Mouse (Mus musculus): ENCODE measurements around the gene Lrrc74a. TPM values are rescaled to one million over a fixed set of nuclear protein-coding genes. Genes with fewer than 3 reads are reported as not detected.

Gene Lrrc74a
- not detected in 2 replicates for polyA plus RNA-seq (2016; fragmentation: Nextera tagmentation; extraction: Ambion mirVana)

DNA sequence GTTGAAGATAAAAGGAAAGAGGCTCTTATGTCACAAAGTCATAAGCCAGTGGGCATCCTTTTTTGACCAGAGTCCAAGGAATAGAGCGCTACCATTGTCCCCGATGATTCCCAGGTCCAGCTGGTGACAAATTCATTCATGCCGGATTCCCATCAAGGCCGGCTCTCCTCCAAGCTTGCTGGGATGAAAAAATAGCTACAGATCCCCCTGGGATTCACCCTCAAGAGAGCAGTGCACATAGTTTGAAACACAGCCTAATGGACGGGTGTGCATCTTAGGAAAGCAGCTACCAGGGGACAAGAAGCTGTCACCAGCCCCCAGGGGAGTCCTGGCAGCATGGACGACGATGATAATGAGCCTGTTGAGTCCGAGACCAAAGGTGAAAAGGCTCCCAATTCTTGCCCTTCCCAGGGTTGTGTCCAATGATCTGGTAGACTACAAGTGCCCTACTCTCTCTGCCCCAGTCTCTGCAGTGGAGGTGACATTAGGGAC lies at the start of gene Lrrc74a:
Gene Lrrc74a, plus strand, starts transcription at position 51 of the 492 bp plus-strand sequence.
- WGBS, result 83% methylated on average over 8 of the region's 8 CpGs
- Histone ChIP-seq H3K27me3 (no peaks in the 10 kb centered on the region), H3K4me3 (no peak within 1 kb of the TSS), H3K9me3 (replicated peaks) (no peaks in the 10 kb centered on the region), H3K9ac (no peak within 1 kb of the TSS), H3K4me2 (replicated peaks) (no peak within 1 kb of the TSS), H3K4me1 (no peaks in the 10 kb centered on the region), H3K36me3 (no peaks in the 10 kb centered on the region), H3K27ac (no peak within 1 kb of the TSS)
- no peak for ATAC-seq (ENCODE audit: low FRiP score)

DNA sequence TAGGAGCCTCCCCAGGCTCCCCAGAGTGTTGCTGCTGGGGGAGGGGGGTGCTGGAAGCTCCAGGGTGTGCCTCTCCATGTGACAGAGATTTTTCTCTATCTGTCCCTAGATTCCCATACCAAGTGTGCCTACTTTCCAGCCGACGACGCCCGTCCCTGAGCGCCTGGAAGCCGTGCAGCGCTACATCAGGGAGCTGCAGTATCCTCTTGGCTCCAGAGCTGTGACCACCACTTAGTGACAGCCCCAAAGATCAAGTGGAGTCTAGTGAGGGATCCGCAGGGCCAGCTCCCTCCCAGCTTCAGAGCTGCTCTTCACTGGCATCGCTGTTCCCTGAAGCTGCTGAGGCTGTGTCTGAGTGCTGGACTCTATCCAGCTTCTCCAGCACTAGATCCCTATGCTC lies 48.9 kb upstream of the Lrrc74a start:
- WGBS, result 81% methylated on average over 9 of the region's 9 CpGs
- Histone ChIP-seq H3K4me1 (peaks cover 38% of the 10 kb centered on the region), H3K9me3 (replicated peaks) (no peaks in the 10 kb centered on the region), H3K4me2 (replicated peaks) (no peak overlapping the region), H3K27me3 (no peaks in the 10 kb centered on the region), H3K36me3 (peaks cover 60% of the 10 kb centered on the region), H3K9ac (no peak overlapping the region), H3K4me3 (no peak overlapping the region), H3K27ac (no peak overlapping the region)
- ATAC-seq (ENCODE audit: low FRiP score), result no peak

DNA sequence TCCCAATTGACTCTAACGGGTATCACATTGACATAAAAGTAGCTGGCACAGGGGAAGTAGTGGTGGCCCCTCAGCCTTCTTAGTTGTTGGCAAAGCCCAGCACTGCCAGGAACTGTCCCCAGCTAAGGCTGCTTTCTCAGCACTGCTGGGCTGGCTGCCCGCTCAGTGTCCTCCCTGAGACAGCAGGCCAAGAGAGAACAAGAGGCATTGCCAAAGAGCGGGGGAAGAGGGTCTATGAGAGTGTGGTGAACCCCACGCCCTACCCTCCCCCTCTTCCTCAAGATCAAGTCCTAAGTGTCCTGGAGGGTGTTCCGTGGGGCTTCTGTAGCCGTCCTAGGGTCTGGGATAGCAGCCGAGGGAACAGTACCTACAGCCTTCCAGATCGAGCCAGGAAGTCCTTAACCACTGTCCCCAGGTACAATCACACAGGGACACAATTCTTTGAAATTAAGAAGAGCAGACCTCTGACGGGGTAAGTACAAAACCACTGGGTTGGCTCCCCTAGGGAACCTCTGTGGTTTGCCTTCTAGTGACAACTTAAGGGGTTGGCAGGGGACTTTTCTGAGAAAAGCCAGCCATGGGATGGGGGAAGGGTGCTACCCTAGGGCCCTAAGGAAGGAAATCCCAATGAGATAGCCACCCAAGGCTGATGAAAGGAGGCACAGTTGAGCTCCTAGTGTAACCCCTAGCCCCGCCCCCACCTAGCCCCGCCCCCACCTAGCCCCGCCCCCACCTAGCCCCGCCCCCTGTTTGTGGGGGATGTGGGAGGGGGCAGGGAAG lies 47.4 kb upstream of the Lrrc74a start:
- no peaks in the 10 kb centered on the region for H3K9me3 ChIP-seq (replicated peaks)
- no peak for ATAC-seq (ENCODE audit: low FRiP score)
- no peaks in the 10 kb centered on the region for H3K27me3 ChIP-seq
- no peak overlapping the region for H3K9ac ChIP-seq
- no peak overlapping the region for H3K4me3 ChIP-seq
- H3K27ac ChIP-seq, result no peak overlapping the region; the same call in 1 of the 2 replicates
- H3K36me3 ChIP-seq, result peaks cover 74% of the 10 kb centered on the region
- 60% methylated on average over 13 of the region's 13 CpGs for WGBS
- H3K4me1 ChIP-seq, result peaks cover 27% of the 10 kb centered on the region
- no peak overlapping the region for H3K4me2 ChIP-seq (replicated peaks)

DNA sequence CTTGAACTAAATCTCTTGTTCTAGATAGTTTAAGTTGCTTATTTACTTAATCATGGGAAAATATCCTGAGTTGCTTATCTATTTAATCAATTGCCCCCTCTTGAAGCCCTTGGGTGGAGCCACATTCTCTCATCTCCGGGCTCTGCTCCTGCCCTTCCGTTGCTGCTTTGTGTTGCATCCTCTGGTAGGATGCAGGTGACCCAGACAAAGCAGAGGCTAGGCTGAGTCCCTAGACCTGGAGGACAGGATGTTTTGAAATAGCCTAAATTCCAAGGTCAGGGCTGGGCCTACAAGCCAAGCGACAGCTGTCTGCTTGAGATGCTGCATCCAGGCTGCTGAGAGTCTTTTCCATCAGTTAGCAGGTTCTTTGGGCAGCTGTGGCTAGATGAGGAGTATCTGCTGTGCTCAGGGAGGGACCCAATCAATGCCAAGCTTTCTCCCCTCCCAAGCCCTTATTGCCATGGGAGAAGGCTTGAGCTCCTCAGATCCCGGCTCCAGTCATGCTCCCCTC lies 46.7 kb upstream of the Lrrc74a start:
- H3K4me2 ChIP-seq (replicated peaks), result no peak overlapping the region
- no peak overlapping the region for H3K27ac ChIP-seq
- no peaks in the 10 kb centered on the region for H3K27me3 ChIP-seq
- H3K9me3 ChIP-seq (replicated peaks), result no peaks in the 10 kb centered on the region
- ATAC-seq (ENCODE audit: low FRiP score), result no peak
- peaks cover 80% of the 10 kb centered on the region for H3K36me3 ChIP-seq
- peaks cover 20% of the 10 kb centered on the region for H3K4me1 ChIP-seq
- WGBS, result 87% methylated on average over 4 of the region's 4 CpGs
- no peak overlapping the region for H3K4me3 ChIP-seq
- no peak overlapping the region for H3K9ac ChIP-seq

DNA sequence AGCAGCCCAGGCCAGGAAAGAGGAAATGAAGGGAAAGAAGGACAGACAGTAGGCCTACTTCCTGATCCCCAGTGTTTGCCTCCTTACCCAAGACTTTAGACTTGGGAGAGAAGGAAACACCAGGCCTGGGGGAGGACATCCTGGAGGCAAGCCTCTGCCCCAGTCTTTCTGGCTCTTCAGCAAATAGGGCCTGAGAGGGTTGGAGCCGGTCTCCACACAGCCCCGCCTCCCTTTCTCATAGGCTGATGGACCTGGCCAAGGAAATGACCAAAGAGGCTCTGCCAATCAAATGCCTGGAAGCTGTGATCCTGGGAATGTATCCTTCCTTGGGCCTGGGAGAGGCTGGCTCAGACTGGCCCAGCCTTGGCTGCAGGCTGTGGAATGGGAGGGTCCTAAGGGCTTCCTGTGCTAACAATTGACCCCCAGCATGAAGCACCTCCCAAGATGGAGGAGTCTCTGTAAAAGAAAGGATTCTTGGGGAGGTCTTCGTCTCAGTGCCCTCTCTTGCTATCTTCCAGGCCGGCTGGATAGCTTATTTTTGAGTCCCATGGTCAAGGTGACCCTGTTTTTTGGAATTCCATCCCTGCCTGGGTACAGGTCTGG lies 46.1 kb upstream of the Lrrc74a start:
- no peak overlapping the region for H3K4me2 ChIP-seq (replicated peaks)
- 76% methylated on average over 4 of the region's 4 CpGs for WGBS
- ATAC-seq (ENCODE audit: low FRiP score), result no peak
- no peak overlapping the region for H3K27ac ChIP-seq
- H3K9me3 ChIP-seq (replicated peaks), result no peaks in the 10 kb centered on the region
- no peaks in the 10 kb centered on the region for H3K27me3 ChIP-seq
- H3K4me3 ChIP-seq, result no peak overlapping the region
- no peak overlapping the region for H3K9ac ChIP-seq
- H3K4me1 ChIP-seq, result peaks cover 14% of the 10 kb centered on the region
- peaks cover 80% of the 10 kb centered on the region for H3K36me3 ChIP-seq

DNA sequence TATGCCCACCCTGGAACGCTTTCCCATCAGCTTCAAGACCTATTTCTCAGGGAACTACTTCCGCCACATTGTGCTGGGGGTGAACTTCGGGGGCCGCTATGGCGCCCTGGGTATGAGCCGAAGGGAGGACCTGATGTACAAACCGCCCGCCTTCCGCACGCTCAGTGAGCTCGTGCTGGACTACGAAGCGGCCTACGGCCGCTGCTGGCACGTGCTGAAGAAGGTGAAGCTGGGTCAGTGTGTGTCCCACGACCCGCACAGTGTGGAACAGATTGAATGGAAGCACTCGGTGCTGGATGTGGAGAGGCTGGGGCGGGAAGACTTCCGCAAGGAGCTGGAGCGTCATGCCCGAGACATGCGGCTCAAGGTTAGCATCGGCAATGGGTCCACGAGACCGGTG lies 45.3 kb upstream of the Lrrc74a start:
- H3K27me3 ChIP-seq, result no peaks in the 10 kb centered on the region
- no peak for ATAC-seq (ENCODE audit: low FRiP score)

DNA sequence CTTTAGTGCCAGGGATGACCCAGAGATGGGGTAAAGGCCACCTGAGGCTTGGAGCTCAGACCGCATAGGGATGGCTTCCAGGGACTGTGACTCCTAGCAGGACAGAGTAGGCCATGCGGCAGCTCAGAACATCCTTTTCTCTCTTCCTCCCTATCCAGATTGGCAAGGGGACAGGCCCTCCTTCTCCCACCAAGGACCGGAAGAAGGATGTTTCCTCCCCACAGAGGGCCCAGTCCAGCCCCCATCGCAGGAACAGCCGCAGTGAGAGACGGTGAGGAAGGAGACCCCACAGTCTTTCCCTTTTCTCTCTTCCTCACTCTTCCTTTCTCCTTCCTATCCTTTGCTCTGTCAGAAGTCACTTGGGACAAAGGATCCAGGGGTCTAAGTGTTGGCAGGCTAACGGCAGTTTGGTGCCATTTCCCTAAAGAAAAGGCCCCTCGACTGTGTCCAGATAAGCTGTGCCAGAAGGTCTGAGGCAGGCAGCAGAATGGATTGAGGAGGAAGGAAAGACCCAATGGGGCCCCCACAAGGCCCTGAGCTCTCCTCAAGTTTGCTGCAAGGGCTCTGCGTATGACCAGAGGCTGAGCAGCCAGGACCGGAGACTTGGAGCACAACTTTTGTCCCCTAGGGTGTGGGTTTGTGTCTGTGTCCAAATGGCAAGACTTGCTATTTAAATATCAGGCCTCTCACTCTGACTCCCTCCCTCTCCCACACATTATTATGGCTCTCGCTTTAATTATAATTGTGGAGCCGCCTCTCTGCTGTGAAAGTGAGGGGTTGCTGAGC lies 43.3 kb upstream of the Lrrc74a start:
- peaks cover 79% of the 10 kb centered on the region for H3K36me3 ChIP-seq
- no peak for ATAC-seq (ENCODE audit: low FRiP score)
- H3K4me1 ChIP-seq, result 0 out of 2 replicates have a peak, but pooled peaks cover 3% of the 10 kb centered on the region
- no peaks in the 10 kb centered on the region for H3K27me3 ChIP-seq
- H3K9ac ChIP-seq, result no peak overlapping the region
- no peak overlapping the region for H3K27ac ChIP-seq
- no peak overlapping the region for H3K4me2 ChIP-seq (replicated peaks)
- no peak overlapping the region for H3K4me3 ChIP-seq
- no peaks in the 10 kb centered on the region for H3K9me3 ChIP-seq (replicated peaks)
- WGBS, result 85% methylated on average over 12 of the region's 12 CpGs

More for the DNA sequence above, 45.3 kb upstream of the Lrrc74a start:
- peaks cover 80% of the 10 kb centered on the region for H3K36me3 ChIP-seq
- no peaks in the 10 kb centered on the region for H3K9me3 ChIP-seq (replicated peaks)
- no peak overlapping the region for H3K4me3 ChIP-seq
- H3K4me1 ChIP-seq, result peaks cover 8% of the 10 kb centered on the region
- H3K27ac ChIP-seq, result no peak overlapping the region
- H3K4me2 ChIP-seq (replicated peaks), result no peak overlapping the region
- no peak overlapping the region for H3K9ac ChIP-seq
- 95% methylated on average over 27 of the region's 27 CpGs for WGBS

DNA sequence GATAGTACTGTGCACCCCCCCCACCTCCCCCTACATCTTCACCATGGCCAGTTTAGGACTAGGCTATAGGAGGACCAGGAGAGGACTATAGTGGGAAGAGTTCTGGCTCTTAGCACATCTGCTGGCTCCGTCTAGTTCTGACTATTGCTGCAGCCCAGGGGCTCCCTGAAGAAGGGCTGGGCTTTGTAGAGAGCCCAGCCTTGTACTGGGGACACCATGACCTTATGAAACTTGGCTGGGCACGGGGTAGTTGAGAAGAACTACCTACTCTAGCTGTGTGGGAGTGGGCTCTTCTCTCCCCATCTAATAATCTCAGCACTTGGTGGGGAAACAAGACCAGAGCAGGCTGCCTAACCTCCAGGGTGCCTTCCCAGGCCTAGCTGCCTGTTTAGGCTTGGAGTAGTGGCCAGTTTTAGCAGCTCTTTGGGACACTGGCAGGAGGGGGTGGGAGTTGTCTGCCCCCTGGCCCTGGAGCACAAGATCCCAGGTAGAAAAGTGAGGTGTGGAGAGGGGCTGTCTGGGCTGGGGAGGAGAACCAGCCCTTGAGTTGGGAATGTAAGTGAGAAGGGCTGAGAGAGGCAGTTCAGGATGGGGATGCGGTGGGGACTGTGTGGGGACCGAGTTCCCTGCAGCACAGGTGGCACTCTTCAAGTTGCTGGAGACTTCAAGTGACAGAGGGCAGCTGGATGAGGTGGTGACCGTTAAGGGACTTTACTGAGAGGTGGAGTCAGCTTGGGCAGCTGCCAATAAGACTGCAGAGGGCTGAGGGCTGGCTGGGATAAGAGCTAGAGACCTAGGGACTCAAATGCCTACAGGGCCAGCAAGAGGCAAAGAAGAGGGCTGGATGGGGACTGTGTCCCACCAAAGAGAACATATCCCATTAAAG lies 41.5 kb upstream of the Lrrc74a start:
- H3K4me1 ChIP-seq, result 0 out of 2 replicates have a peak, but pooled peaks cover 1% of the 10 kb centered on the region
- no peaks in the 10 kb centered on the region for H3K27me3 ChIP-seq
- WGBS, result 74% methylated on average over 5 of the region's 5 CpGs
- no peak overlapping the region for H3K27ac ChIP-seq
- H3K4me2 ChIP-seq (replicated peaks), result no peak overlapping the region
- H3K9me3 ChIP-seq (replicated peaks), result no peaks in the 10 kb centered on the region
- H3K36me3 ChIP-seq, result peaks cover 75% of the 10 kb centered on the region
- no peak for ATAC-seq (ENCODE audit: low FRiP score)
- no peak overlapping the region for H3K9ac ChIP-seq
- H3K4me3 ChIP-seq, result no peak overlapping the region

DNA sequence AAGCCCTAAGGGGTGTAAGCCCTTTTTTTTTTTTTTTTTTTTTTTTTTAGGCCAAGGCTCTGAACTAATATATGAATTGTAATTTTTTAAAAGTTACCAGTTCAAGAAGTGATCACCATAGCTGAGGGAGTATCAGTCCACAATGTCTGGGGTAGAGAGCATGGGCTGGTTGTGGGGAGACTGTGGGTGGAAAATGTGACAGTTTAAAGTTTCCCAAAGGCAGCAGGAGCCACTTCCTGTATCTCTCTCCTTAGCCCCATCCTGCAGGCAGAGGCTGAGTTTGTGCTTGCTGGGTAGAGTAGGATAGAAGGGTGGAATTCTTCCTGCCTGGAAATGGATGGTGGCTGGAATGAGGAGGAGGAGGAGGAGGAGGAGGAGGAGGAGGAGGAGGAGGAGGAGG lies 40.8 kb upstream of the Lrrc74a start:
- Histone ChIP-seq H3K36me3 (peaks cover 70% of the 10 kb centered on the region), H3K4me2 (replicated peaks) (no peak overlapping the region), H3K4me3 (no peak overlapping the region), H3K27me3 (no peaks in the 10 kb centered on the region), H3K9me3 (replicated peaks) (no peaks in the 10 kb centered on the region), H3K9ac (no peak overlapping the region), H3K4me1 (peaks cover 6% of the 10 kb centered on the region), H3K27ac (no peak overlapping the region)
- no peak for ATAC-seq (ENCODE audit: low FRiP score)

DNA sequence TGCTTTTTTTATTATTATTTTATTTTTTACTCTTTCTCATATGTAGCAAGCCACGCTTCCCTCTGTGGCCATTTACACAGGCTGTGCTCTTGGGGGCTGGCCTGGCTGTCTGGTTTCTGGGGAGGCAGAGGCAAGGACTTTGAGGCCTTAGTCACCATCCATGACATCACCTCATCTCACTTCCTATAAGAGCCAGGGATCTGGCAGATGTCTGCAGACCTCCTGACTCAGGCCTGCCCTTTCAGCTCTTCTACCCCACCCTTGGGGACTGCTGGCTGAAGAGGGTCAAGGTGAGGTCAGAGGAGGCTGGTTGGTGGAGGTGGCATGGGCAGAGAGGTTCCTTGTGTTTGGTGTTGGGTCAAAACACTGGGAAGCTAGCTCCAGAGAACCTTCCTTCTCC lies 39.7 kb upstream of the Lrrc74a start:
- Histone ChIP-seq H3K4me3 (no peak overlapping the region), H3K9me3 (replicated peaks) (no peaks in the 10 kb centered on the region), H3K9ac (no peak overlapping the region), H3K27me3 (no peaks in the 10 kb centered on the region), H3K4me2 (replicated peaks) (no peak overlapping the region), H3K27ac (no peak overlapping the region), H3K4me1 (peaks cover 16% of the 10 kb centered on the region), H3K36me3 (peaks cover 62% of the 10 kb centered on the region)
- no peak for ATAC-seq (ENCODE audit: low FRiP score)
- WGBS, result 93% methylated on average over 1 of the region's 1 CpGs

DNA sequence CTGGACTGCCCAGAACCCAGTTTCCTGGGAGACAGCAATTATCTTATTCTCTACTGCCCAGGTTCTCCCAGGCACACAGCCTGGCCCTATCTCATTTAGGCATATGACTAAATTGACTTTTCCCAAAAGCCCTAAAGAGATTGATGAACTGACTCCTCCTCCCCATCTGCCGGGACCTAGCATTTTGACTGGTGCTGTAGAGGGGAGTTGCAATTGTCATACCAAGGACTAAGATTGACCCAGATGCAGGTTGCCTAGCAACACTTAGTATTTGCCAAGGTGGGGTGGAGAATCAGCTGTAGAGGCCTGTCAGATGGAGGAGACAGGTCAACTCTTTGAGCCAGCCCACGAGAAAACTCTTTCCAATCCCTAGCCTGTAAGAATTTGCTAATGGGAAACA lies 36.2 kb upstream of the Lrrc74a start:
- no peaks in the 10 kb centered on the region for H3K9me3 ChIP-seq (replicated peaks)
- peaks cover 32% of the 10 kb centered on the region for H3K36me3 ChIP-seq
- peaks cover 42% of the 10 kb centered on the region for H3K4me1 ChIP-seq
- H3K4me2 ChIP-seq (replicated peaks), result no peak overlapping the region
- 54% methylated on average over 2 of the region's 2 CpGs for WGBS
- no peaks in the 10 kb centered on the region for H3K27me3 ChIP-seq
- H3K4me3 ChIP-seq, result no peak overlapping the region
- no peak overlapping the region for H3K9ac ChIP-seq
- peak; percentile 21; the same call in 1 of the 2 replicates for ATAC-seq (ENCODE audit: low FRiP score)
- H3K27ac ChIP-seq, result 0 out of 2 replicates have a peak overlapping the region, but pooled peaks have one; percentile 84
